Mouse (Mus musculus): ENCODE measurements around the gene Fam219a. TPM values are rescaled to one million over a fixed set of nuclear protein-coding genes. Genes with fewer than 3 reads are reported as not detected.

Fam219a gene
- total RNA-seq, 2 experiments from 2014 or later, result 0.26 to 1.5 TPM

DNA sequence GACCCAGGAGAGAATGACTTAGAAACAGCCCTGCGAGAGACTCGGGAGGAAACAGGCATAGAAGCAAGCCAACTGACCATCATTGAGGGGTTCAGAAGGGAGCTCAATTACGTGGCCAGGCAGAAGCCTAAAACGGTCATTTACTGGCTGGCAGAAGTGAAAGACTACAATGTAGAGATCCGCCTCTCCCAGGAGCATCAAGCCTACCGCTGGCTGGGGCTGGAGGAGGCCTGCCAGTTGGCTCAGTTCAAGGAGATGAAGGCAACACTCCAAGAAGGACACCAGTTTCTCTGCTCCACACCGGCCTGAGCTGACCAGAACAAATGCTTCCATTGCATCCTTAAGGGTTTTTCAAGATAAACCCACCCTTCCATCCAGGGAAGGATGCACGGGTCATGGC lies 89.1 kb downstream of the Fam219a start:
- ATAC-seq (replicated peaks; ENCODE audit: low FRiP score, poor library complexity, severe bottlenecking), result no peak

GRCm38 (mm10) chr4:41479456-41479804 lies 89.9 kb downstream of the Fam219a start:
- no peak for ATAC-seq (replicated peaks; ENCODE audit: low FRiP score, poor library complexity, severe bottlenecking)

DNA sequence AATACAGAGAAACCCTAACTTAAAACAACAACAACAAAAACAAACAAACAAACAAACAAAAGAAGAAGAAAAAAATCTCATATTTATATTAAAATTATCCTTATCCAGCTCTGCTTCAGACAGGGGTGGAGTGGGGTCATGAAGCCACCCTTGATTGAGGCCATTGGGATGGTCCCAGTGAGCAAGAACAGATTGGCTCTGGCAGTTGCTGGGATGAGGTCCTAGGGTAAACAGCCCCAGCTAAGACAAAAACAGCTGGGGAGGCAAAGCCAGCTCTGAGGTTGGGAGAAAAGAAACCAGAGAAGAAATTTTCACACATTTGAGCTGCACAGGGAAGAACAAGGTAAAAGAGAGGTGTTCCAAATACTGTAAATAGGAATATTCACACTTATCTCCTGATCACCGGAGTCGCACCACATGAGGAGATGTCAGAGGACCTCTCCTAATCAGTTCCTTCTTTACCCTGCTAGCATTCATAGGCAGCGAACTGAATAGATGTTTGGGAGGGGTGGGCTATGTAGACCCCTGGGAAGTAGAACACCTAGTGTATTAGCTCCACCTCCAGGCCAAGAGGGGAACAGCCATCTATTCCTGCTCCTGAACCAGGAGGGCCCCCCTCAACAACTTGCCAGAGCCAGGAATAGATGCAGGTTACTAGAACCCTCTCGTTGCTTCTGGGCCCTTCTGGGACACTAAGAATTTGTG lies 90.4 kb downstream of the Fam219a start:
- ATAC-seq (replicated peaks; ENCODE audit: low FRiP score, poor library complexity, severe bottlenecking), result no peak

DNA sequence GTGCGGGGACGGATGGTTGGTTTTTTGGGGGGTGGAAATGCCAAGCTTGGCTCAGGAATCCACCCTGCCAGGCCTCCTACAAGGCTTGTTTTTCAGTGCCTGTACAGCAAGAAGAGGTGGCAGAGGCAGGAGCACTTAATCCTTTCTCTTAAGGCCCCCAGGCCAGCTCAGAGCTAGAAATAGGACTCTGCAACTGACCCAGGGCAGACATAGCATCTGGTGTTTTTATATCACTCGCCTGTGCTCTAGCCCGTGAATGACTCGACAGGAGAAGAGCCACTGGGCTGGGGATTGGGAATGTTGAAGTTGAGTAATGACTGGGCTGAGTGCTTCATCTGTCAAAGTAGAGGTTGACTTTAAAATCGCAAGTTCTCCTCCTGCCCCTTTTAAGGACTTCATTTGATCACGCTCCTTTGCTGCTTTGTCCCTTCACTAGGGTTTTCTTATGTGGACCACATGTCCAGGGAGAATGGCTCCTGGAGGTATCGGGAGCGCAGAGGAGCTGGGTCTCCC lies 91.6 kb downstream of the Fam219a start:
- ATAC-seq (replicated peaks; ENCODE audit: low FRiP score, poor library complexity, severe bottlenecking), result no peak

GRCm38 (mm10) chr4:41471384-41471689 lies 98.0 kb downstream of the Fam219a start:
- ATAC-seq (replicated peaks; ENCODE audit: low FRiP score, poor library complexity, severe bottlenecking), result no peak

GRCm38 (mm10) chr4:41470684-41471383 lies 98.5 kb downstream of the Fam219a start:
- ATAC-seq (replicated peaks; ENCODE audit: low FRiP score, poor library complexity, severe bottlenecking), result no peak

GRCm38 (mm10) chr4:41470051-41470683 lies 99.2 kb downstream of the Fam219a start:
- ATAC-seq (replicated peaks; ENCODE audit: low FRiP score, poor library complexity, severe bottlenecking), result no peak

- no peak for ATAC-seq (replicated peaks; ENCODE audit: low FRiP score, poor library complexity, severe bottlenecking)
These were observed 100.1 kb downstream of the Fam219a start for GRCm38 (mm10) chr4:41469199-41469598.

DNA sequence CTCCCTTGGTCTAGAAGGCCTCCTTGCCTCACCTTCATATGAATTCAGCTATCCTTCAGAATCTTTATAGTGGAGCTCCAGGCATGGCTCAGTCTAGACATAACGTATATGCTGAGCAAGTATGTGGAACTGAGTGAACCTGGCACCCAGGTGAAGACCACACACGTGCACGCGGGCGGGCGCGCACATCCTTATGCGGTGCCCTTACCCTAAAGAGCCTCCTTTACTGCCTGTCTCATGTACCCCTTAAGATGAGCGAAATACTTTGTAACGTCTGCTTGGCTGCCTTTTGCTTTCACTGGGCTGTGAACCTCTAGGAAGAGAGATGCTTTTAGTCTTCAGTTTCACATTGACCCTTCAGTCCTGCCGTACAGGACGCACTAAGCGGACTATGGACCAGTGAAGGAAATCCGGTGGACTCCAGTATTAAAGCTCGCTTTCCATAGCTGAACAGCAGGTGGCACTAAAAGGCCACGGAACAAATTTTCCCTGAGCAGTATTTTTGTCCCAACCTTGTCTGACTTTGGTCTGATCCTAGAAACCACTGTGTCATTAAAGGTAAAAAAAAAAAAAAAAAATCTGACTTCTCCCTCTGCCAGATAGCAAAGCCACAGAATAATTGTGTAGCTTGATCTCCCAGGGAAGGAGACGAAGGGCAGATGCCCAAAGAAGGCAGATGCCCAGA lies 100.8 kb downstream of the Fam219a start:
- no peak for ATAC-seq (replicated peaks; ENCODE audit: low FRiP score, poor library complexity, severe bottlenecking)

Other genes starting within 250 kb of the Fam219a start
- 96.8 and 109 TPM in 2 replicates for gene Ubap1, start 220.5 kb downstream of the Fam219a start, total RNA-seq (2015; ENCODE audit: low replicate concordance)
- 201 and 217 TPM in 2 replicates for gene Ubap1, start 220.5 kb downstream of the Fam219a start, total RNA-seq (2017; ENCODE audit: low replicate concordance)
- gene Kif24, start 104.7 kb downstream of the Fam219a start, total RNA-seq (2015; ENCODE audit: low replicate concordance), result 3.5 and 14.2 TPM in 2 replicates
- gene Kif24, start 104.7 kb downstream of the Fam219a start, total RNA-seq (2017; ENCODE audit: low replicate concordance), result 26.0 and 32.5 TPM in 2 replicates
- gene Nudt2, start 104.4 kb downstream of the Fam219a start, total RNA-seq (2015; ENCODE audit: low replicate concordance), result 15.4 TPM in 1 of 2 replicates, not detected in the other
- 6.6 and 9.9 TPM in 2 replicates for gene Nudt2, start 104.4 kb downstream of the Fam219a start, total RNA-seq (2017; ENCODE audit: low replicate concordance)
- gene AI464131, start 66.5 kb downstream of the Fam219a start, total RNA-seq (2015; ENCODE audit: low replicate concordance), result not detected in 2 replicates
- not detected in 2 replicates for gene AI464131, start 66.5 kb downstream of the Fam219a start, total RNA-seq (2017; ENCODE audit: low replicate concordance)
- gene 1110017D15Rik, start 52.2 kb downstream of the Fam219a start, total RNA-seq (2015; ENCODE audit: low replicate concordance), result not detected in 2 replicates
- not detected in 2 replicates for gene 1110017D15Rik, start 52.2 kb downstream of the Fam219a start, total RNA-seq (2017; ENCODE audit: low replicate concordance)
- gene Dnaic1, start 237 bp upstream of the Fam219a start, total RNA-seq (2015; ENCODE audit: low replicate concordance), result not detected in 2 replicates
- gene Dnaic1, start 237 bp upstream of the Fam219a start, total RNA-seq (2017; ENCODE audit: low replicate concordance), result not detected in 2 replicates
- gene Enho, start 70.8 kb upstream of the Fam219a start, total RNA-seq (2015; ENCODE audit: low replicate concordance), result not detected in 2 replicates
- not detected in 2 replicates for gene Enho, start 70.8 kb upstream of the Fam219a start, total RNA-seq (2017; ENCODE audit: low replicate concordance)
- not detected in 2 replicates for gene Cntfr, start 127.6 kb upstream of the Fam219a start, total RNA-seq (2015; ENCODE audit: low replicate concordance)
- gene Cntfr, start 127.6 kb upstream of the Fam219a start, total RNA-seq (2017; ENCODE audit: low replicate concordance), result not detected in 2 replicates
- gene Il11ra1, start 130.5 kb upstream of the Fam219a start, total RNA-seq (2015; ENCODE audit: low replicate concordance), result 4.6 and 7.5 TPM in 2 replicates
- 8.2 and 18.1 TPM in 2 replicates for gene Il11ra1, start 130.5 kb upstream of the Fam219a start, total RNA-seq (2017; ENCODE audit: low replicate concordance)
- 6.3 and 9.6 TPM in 2 replicates for gene Rpp25l, start 144.0 kb upstream of the Fam219a start, total RNA-seq (2015; ENCODE audit: low replicate concordance)
- 2.5 and 4.7 TPM in 2 replicates for gene Rpp25l, start 144.0 kb upstream of the Fam219a start, total RNA-seq (2017; ENCODE audit: low replicate concordance)
- gene Dctn3, start 153.6 kb upstream of the Fam219a start, total RNA-seq (2015; ENCODE audit: low replicate concordance), result 22.8 and 26.7 TPM in 2 replicates
- gene Dctn3, start 153.6 kb upstream of the Fam219a start, total RNA-seq (2017; ENCODE audit: low replicate concordance), result 30.0 and 37.1 TPM in 2 replicates
- not detected in 2 replicates for gene Arid3c, start 161.6 kb upstream of the Fam219a start, total RNA-seq (2015; ENCODE audit: low replicate concordance)
- gene Arid3c, start 161.6 kb upstream of the Fam219a start, total RNA-seq (2017; ENCODE audit: low replicate concordance), result not detected in 2 replicates
- gene Galt, start 185.7 kb upstream of the Fam219a start, total RNA-seq (2015; ENCODE audit: low replicate concordance), result 4.0 and 5.0 TPM in 2 replicates
- 1.3 and 2.1 TPM in 2 replicates for gene Galt, start 185.7 kb upstream of the Fam219a start, total RNA-seq (2017; ENCODE audit: low replicate concordance)
- gene Sigmar1, start 186.6 kb upstream of the Fam219a start, total RNA-seq (2015; ENCODE audit: low replicate concordance), result 1.7 and 14.8 TPM in 2 replicates
- 7.2 and 9.6 TPM in 2 replicates for gene Sigmar1, start 186.6 kb upstream of the Fam219a start, total RNA-seq (2017; ENCODE audit: low replicate concordance)
- gene Ccl27a, start 204.7 kb upstream of the Fam219a start, total RNA-seq (2015; ENCODE audit: low replicate concordance), result 4.2 TPM in 1 of 2 replicates, not detected in the other
- gene Ccl27a, start 204.7 kb upstream of the Fam219a start, total RNA-seq (2017; ENCODE audit: low replicate concordance), result 3.2 and 3.9 TPM in 2 replicates

Data from erythroblast, adult 5-6 weeks (primary cell).